Mouse (Mus musculus) embryonic stem cell, embryonic (primary cell): ENCODE data around the gene Fkbp6.

Source experiments
- CTCF ChIA-PET, 4 experiments: fragments of 300-600 bp in 2 of 4; fragments of 350-600 bp in 2 of 4; sonication (Branson Sonifier 250); formaldehyde crosslinking; loops; one replicate each; lab custom pipeline; 2022; ENCODE audit warnings: inconsistent platforms in 2 of 4; lab: Charles Lee
- POLR2A ChIA-PET, 4 experiments: fragments of 300-600 bp in 2 of 4; fragments of 350-600 bp in 2 of 4; sonication (Branson Sonifier 250); formaldehyde crosslinking; loops; one replicate each; lab custom pipeline; 2022; ENCODE audit warnings: antibody characterized with exemption in 4 of 4, inconsistent platforms in 1 of 4; lab: Charles Lee

The Fkbp6 gene

DNA sequence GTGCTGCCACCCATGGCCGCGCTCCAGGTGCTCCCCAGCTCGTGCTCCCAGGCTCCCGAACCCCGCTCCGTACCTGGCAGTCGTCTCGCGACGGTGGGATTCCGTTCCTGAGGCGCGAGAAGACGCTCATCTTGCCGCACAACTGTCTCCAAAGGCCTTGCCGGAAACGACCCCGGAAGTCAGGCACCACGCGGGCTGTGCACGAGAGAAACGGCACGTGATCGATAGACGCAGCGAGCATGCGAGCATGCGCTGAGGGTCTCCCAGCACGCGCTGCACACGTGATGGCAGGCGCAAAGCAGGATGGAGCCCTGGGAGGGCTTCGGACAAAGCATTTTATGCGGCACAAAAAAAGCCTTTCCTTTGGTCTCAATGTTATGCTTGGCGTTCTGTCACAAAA is at the start of gene Fkbp6:
TSS of gene Fkbp6 (minus strand) at position 183 of the 400 bp plus-strand sequence.
- ChIA-PET POLR2A (interaction anchor here in 3 of 4 experiments (0.6 to 1.2 kb wide), 12 partner anchors 8 to 430 kb away, joined by 3 to 5 read pairs (median 4); no protein-coding TSS in a partner anchor), CTCF (interaction anchor here in 2 of 4 experiments (0.6 to 0.7 kb wide), 3 partner anchors 179 to 318 kb away, joined by 3 to 6 read pairs (median 3); no protein-coding TSS in a partner anchor)

DNA sequence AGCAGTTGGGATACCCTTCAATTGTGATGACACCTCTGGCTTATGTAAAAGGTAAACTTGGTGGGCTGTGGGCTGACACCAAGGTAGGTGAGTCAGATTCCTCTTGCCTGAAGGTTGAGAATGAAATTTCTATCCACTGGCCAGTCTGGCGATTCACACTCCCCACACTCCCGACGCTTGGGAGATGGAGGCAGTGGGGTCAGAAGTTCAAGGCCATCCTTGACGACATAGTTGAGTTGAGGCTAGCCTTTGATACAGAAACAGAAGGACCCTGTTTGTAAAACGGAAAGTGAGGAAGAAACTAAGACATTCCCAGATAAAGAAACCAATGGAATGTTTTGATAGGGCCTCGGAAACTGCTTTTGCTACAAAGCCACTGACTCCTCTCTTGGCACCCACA is 49.5 kb upstream of the Fkbp6 start:
- POLR2A ChIA-PET: interaction anchor here in 1 of 4 experiments (1.3 kb wide), 1 partner anchor 14 kb away, joined by 3 read pairs; no protein-coding TSS in a partner anchor
- CTCF ChIA-PET: interaction anchor here in 1 of 4 experiments (1.9 kb wide), 1 partner anchor 231 kb away, joined by 4 read pairs; no protein-coding TSS in a partner anchor

GRCm38 (mm10) chr5:135395826-135396225 is 46.0 kb upstream of the Fkbp6 start:
- POLR2A ChIA-PET: interaction anchor here in 2 of 4 experiments (0.6 to 1.6 kb wide), 8 partner anchors 8 to 462 kb away, joined by 3 to 5 read pairs (median 4); no protein-coding TSS in a partner anchor
- CTCF ChIA-PET: interaction anchor here in 3 of 4 experiments (0.7 to 1.2 kb wide), 5 partner anchors 8 to 212 kb away, joined by 3 to 29 read pairs (median 4); no protein-coding TSS in a partner anchor

- CTCF ChIA-PET: interaction anchor here in 1 of 4 experiments (1.2 to 1.6 kb wide), 2 partner anchors 237 to 487 kb away, joined by 3 to 6 read pairs; no protein-coding TSS in a partner anchor
- POLR2A ChIA-PET: interaction anchor here in 3 of 4 experiments (0.6 to 3.0 kb wide), 10 partner anchors 10 to 384 kb away, joined by 3 to 17 read pairs (median 4); partner anchors contain the start of genes Mdh2 (in 1 of the 3), Nsun5 (in 1 of the 3) and Styxl1 (in 1 of the 3)
Measured at GRCm38 (mm10) chr5:135394004-135394823, 44.4 kb upstream of the Fkbp6 start, which contains the start of gene Pom121. Pom121 (minus strand) TSS chr5:135394546.

DNA sequence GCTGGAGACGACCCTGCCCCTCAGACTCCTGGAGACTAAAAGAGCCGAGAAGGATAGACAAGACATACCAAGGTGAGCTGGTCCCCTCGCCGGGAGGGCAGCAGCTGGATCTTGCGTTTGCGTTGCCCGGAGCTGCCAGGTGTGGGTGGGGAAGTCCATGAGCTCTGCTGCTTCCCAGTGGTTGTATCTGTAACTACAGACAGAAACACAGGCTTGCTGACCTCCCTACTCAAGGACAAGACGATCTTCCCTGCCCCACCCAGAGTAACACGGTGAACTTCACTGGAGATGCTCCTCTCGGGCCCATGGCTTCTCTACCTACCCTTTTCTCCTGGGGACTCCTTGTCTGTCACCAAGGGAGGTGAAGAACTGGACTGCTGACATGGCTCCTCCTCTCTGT is 33.9 kb upstream of the Fkbp6 start:
- CTCF ChIA-PET: interaction anchor here in 2 of 4 experiments (0.6 to 1.3 kb wide), 5 partner anchors 11 to 719 kb away, joined by 3 to 4 read pairs (median 3); no protein-coding TSS in a partner anchor

GRCm38 (mm10) chr5:135382746-135383145 is 32.9 kb upstream of the Fkbp6 start:
- CTCF ChIA-PET: interaction anchor here in 2 of 4 experiments (0.9 to 1.1 kb wide), 2 partner anchors 10 to 118 kb away, joined by 3 read pairs; no protein-coding TSS in a partner anchor
- POLR2A ChIA-PET: interaction anchor here in 2 of 4 experiments (1.3 to 3.1 kb wide), 4 partner anchors 11 to 12 kb away, joined by 4 to 17 read pairs (median 9); partner anchors contain the start of genes Pom121 (in 2 of the 2) and Nsun5 (in 1 of the 2)

More for the DNA sequence above, 33.9 kb upstream of the Fkbp6 start:
- POLR2A ChIA-PET: interaction anchor here in 3 of 4 experiments (0.5 to 2.8 kb wide), 9 partner anchors 10 to 149 kb away, joined by 3 to 17 read pairs (median 4); partner anchors contain the start of gene Pom121 (in 2 of the 3)

GRCm38 (mm10) chr5:135381356-135381925 is 31.6 kb upstream of the Fkbp6 start:
- ChIA-PET POLR2A (interaction anchor here in 3 of 4 experiments (0.6 to 3.1 kb wide), 5 partner anchors 10 to 345 kb away, joined by 3 to 10 read pairs (median 6); partner anchors contain the start of gene Nsun5 (in 1 of the 3)), CTCF (interaction anchor here in 3 of 4 experiments (0.6 to 1.2 kb wide), 4 partner anchors 15 to 731 kb away, joined by 3 to 4 read pairs (median 4); no protein-coding TSS in a partner anchor)

GRCm38 (mm10) chr5:135380681-135381080 is 30.8 kb upstream of the Fkbp6 start:
- CTCF ChIA-PET: interaction anchor here in 1 of 4 experiments (1.2 kb wide), 1 partner anchor 14 kb away, joined by 3 read pairs; no protein-coding TSS in a partner anchor

DNA sequence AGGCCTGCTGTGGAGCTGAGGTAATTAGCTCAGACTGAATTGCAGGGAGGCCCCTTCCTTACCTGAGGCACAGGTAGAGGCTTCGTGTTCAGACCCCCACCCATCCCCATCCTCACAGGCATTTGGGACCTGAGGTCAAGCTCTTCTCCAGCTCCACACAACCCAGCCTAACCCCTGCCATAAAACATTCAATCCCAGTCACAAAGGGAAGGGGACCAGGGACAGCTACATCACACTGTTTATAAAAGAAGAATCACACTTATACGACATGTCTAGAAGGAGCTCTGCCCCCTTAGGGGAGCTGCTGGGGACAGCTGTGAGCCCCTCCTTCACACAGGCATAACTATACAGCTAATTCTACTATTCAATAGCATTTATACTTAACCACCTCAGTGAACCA is 26.5 kb upstream of the Fkbp6 start:
- ChIA-PET CTCF (interaction anchor here in 2 of 4 experiments (0.5 to 0.9 kb wide), 2 partner anchors 11 to 354 kb away, joined by 3 to 5 read pairs; no protein-coding TSS in a partner anchor), POLR2A (interaction anchor here in 2 of 4 experiments (0.6 to 1.2 kb wide), 5 partner anchors 14 to 560 kb away, joined by 3 read pairs; no protein-coding TSS in a partner anchor)

More at GRCm38 (mm10) chr5:135380681-135381080, 30.8 kb upstream of the Fkbp6 start:
- POLR2A ChIA-PET: interaction anchor here in 3 of 4 experiments (1.3 to 3.1 kb wide), 4 partner anchors 10 to 17 kb away, joined by 3 to 10 read pairs (median 7); partner anchors contain the start of gene Nsun5 (in 1 of the 3)

DNA sequence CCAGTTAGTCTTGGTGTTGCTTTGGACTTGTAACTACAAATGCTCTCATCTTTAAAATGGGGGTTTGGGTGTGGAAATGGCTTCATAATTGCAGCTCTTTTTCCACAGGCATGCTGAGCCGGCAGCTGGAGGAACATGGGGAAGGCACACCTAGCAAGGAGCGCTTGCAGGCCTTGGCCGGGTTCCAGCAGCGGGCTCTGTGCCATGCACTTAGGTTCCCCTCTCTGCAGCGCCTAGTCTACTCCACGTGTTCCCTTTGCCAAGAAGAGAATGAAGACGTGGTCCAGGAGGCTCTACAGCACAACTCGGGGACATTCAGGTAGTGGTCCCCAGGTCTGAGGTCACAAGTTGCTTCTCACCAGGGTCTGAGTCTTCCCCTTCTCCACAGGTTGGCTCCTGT is 25.3 kb upstream of the Fkbp6 start:
- ChIA-PET CTCF (no interaction called here), POLR2A (interaction anchor here in 2 of 4 experiments (0.9 to 1.7 kb wide), 3 partner anchors 15 to 403 kb away, joined by 3 to 6 read pairs (median 3); partner anchors contain the start of genes Mdh2 (in 1 of the 2), Pom121 (in 1 of the 2) and Styxl1 (in 1 of the 2))

GRCm38 (mm10) chr5:135373601-135374000 is 23.8 kb upstream of the Fkbp6 start:
- ChIA-PET CTCF (interaction anchor here in 2 of 4 experiments (0.5 to 1.6 kb wide), 3 partner anchors 10 to 335 kb away, joined by 3 to 10 read pairs (median 6); no protein-coding TSS in a partner anchor), POLR2A (interaction anchor here in 1 of 4 experiments (0.8 to 1.0 kb wide), 2 partner anchors 21 to 146 kb away, joined by 3 to 4 read pairs; no protein-coding TSS in a partner anchor)

GRCm38 (mm10) chr5:135371195-135371594 is 21.4 kb upstream of the Fkbp6 start:
- ChIA-PET POLR2A (interaction anchor here in 2 of 4 experiments (0.9 to 2.2 kb wide), 7 partner anchors 10 to 39 kb away, joined by 3 to 10 read pairs (median 3); partner anchors contain the start of genes Pom121 (in 1 of the 2) and Trim50 (in 1 of the 2)), CTCF (no interaction called here)

GRCm38 (mm10) chr5:135369787-135370654 is 20.2 kb upstream of the Fkbp6 start, which contains the start of gene Nsun5:
Nsun5 (plus strand) TSS chr5:135369953.
- CTCF ChIA-PET: interaction anchor here in 1 of 4 experiments (0.6 to 0.7 kb wide), 2 partner anchors 22 to 109 kb away, joined by 3 to 4 read pairs; no protein-coding TSS in a partner anchor
- POLR2A ChIA-PET: interaction anchor here in 2 of 4 experiments (0.6 to 2.2 kb wide), 12 partner anchors 9 to 318 kb away, joined by 3 to 10 read pairs (median 3); partner anchors contain the start of genes Pom121 (in 1 of the 2) and Trim50 (in 1 of the 2)

GRCm38 (mm10) chr5:135369196-135369595 is 19.4 kb upstream of the Fkbp6 start:
- POLR2A ChIA-PET: interaction anchor here in 1 of 4 experiments (1.8 kb wide), 1 partner anchor 24 kb away, joined by 4 read pairs; the partner anchor contains the start of gene Pom121
- CTCF ChIA-PET: interaction anchor here in 1 of 4 experiments (0.7 kb wide), 1 partner anchor 110 kb away, joined by 3 read pairs; no protein-coding TSS in a partner anchor

- CTCF ChIA-PET: interaction anchor here in 1 of 4 experiments (0.6 kb wide), 1 partner anchor 1234 kb away, joined by 3 read pairs; no protein-coding TSS in a partner anchor
- POLR2A ChIA-PET: no interaction called here
Measured at GRCm38 (mm10) chr5:135368312-135368711, 18.5 kb upstream of the Fkbp6 start.

- CTCF ChIA-PET: no interaction called here
- POLR2A ChIA-PET: no interaction called here
Measured at GRCm38 (mm10) chr5:135367841-135368240, 18.0 kb upstream of the Fkbp6 start.
